Mouse (Mus musculus): ENCODE measurements around the gene 4931440F15Rik. TPM values are rescaled to one million over a fixed set of nuclear protein-coding genes. Genes with fewer than 3 reads are reported as not detected.

The 4931440F15Rik gene
- total and polyA plus RNA-seq, 2 experiments from 2014 or later, result 0.56 to 1.2 TPM

GRCm38 (mm10) chr11:29808981-29809589 is 16.4 kb downstream of the 4931440F15Rik start:
- Histone ChIP-seq H3K9me3 (ENCODE audit: low read length) (no peaks in the 10 kb centered on the region), H3K27ac (ENCODE audit: low read depth, low read length) (no peak overlapping the region), H3K4me2 (ENCODE audit: low read depth, low read length, poor library complexity, severe bottlenecking) (no peak overlapping the region), H3K4me1 (ENCODE audit: insufficient read depth, low read length) (no peaks in the 10 kb centered on the region), H3K4me3 (ENCODE audit: low read depth, low read length) (no peak overlapping the region), H3K9ac (replicated peaks; ENCODE audit: low read length, poor library complexity, severe bottlenecking) (no peak overlapping the region), H3K36me3 (ENCODE audit: insufficient read depth, low read length) (no peaks in the 10 kb centered on the region), H3K27me3 (ENCODE audit: insufficient read depth, low read length) (no peaks in the 10 kb centered on the region)
- WGBS, result 86% methylated on average over 7 of the region's 7 CpGs
- ATAC-seq (ENCODE audit: low FRiP score) (no peak), DNase-seq (ENCODE audit: low spot score) (no peak)
- no peak for TF ChIP-seq CTCF (IDR thresholded peaks at IDR 0.05)

DNA sequence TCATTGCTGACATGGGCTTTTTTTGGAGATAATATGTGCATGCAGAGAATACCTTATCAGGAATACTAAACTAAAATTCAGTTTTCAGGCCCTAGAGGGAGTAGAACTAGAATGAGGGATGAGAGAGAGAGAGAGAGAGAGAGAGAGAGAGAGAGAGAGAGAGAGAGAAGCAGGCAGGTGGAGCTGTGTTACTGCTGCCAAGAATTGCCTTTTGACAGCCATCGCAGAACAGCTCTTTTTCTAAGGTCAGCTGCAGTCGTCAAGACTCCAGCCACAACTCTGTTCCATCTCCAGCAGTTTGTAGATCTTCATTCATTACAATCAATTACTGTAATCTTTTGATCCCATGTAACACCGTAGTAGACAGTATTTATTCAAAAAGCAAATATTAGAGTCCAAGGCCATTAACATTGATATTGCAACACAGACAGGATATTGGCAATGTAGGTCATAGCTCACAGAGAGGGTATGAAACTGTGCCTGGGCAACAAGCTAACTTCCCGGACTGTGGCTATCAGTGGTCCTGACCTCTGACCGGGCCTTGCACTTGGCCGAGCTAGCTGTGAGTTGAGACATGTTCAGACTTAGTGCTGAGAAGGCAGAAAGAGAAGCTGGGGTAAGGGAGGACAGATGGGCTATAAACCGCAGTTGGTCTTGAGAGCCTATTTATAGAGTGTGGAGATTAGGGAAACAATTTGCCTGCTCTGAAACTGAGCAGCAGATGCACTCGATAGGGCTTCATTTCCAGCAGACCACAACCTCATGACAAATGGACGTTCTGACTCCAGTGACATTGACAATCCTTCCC is 17.1 kb downstream of the 4931440F15Rik start:
- Histone ChIP-seq H3K4me1 (ENCODE audit: insufficient read depth, low read length) (no peaks in the 10 kb centered on the region), H3K27me3 (ENCODE audit: insufficient read depth, low read length) (no peaks in the 10 kb centered on the region), H3K4me3 (ENCODE audit: low read depth, low read length) (no peak overlapping the region), H3K9ac (replicated peaks; ENCODE audit: low read length, poor library complexity, severe bottlenecking) (no peak overlapping the region), H3K9me3 (ENCODE audit: low read length) (no peaks in the 10 kb centered on the region), H3K27ac (ENCODE audit: low read depth, low read length) (no peak overlapping the region), H3K36me3 (ENCODE audit: insufficient read depth, low read length) (peaks cover 3% of the 10 kb centered on the region; the same call in 1 of the 2 replicates), H3K4me2 (ENCODE audit: low read depth, low read length, poor library complexity, severe bottlenecking) (no peak overlapping the region)
- WGBS, result 75% methylated on average over 9 of the region's 9 CpGs
- ATAC-seq (ENCODE audit: low FRiP score) (peak; percentile 35; the same call in 1 of the 2 replicates), DNase-seq (ENCODE audit: low spot score) (peak; percentile 25)
- TF ChIP-seq CTCF (IDR thresholded peaks at IDR 0.05), result peak; percentile 21; the same call in 1 of the 2 replicates

DNA sequence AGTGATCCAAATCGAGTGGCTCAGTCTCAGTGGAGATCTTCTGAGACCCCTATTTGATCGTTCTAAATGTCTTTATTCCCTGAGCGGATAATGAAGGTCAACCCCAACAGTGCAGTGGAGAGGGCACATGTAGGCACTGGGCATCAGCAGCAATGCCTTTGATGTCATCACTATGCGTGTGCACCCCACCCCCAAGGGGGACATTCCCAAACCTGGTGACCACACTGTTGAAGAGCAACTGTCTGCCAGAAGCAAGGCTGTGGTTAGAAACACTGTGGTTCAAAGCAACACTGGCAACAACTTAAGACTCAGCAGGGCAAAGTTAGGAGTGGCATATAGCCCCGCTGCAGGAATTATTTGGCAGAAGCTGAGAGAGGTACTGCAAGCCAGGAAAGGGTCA is 18.1 kb downstream of the 4931440F15Rik start:
- DNase-seq (ENCODE audit: low spot score), result no peak
- H3K36me3 ChIP-seq (ENCODE audit: insufficient read depth, low read length), result peaks cover 9% of the 10 kb centered on the region
- no peaks in the 10 kb centered on the region for H3K9me3 ChIP-seq (ENCODE audit: low read length)
- no peak for TF ChIP-seq CTCF (IDR thresholded peaks at IDR 0.05)
- no peak overlapping the region for H3K4me3 ChIP-seq (ENCODE audit: low read depth, low read length)
- no peak overlapping the region for H3K27ac ChIP-seq (ENCODE audit: low read depth, low read length)
- no peaks in the 10 kb centered on the region for H3K4me1 ChIP-seq (ENCODE audit: insufficient read depth, low read length)
- ATAC-seq (ENCODE audit: low FRiP score), result no peak
- H3K4me2 ChIP-seq (ENCODE audit: low read depth, low read length, poor library complexity, severe bottlenecking), result no peak overlapping the region
- WGBS, result 80% methylated on average over 5 of the region's 5 CpGs
- H3K27me3 ChIP-seq (ENCODE audit: insufficient read depth, low read length), result no peaks in the 10 kb centered on the region
- no peak overlapping the region for H3K9ac ChIP-seq (replicated peaks; ENCODE audit: low read length, poor library complexity, severe bottlenecking)

GRCm38 (mm10) chr11:29801432-29802427 is 23.7 kb downstream of the 4931440F15Rik start:
- Histone ChIP-seq H3K4me1 (ENCODE audit: insufficient read depth, low read length) (no peaks in the 10 kb centered on the region), H3K27me3 (ENCODE audit: insufficient read depth, low read length) (no peaks in the 10 kb centered on the region), H3K4me3 (ENCODE audit: low read depth, low read length) (no peak overlapping the region), H3K9me3 (ENCODE audit: low read length) (no peaks in the 10 kb centered on the region), H3K36me3 (ENCODE audit: insufficient read depth, low read length) (peaks cover 9% of the 10 kb centered on the region), H3K4me2 (ENCODE audit: low read depth, low read length, poor library complexity, severe bottlenecking) (no peak overlapping the region), H3K9ac (replicated peaks; ENCODE audit: low read length, poor library complexity, severe bottlenecking) (no peak overlapping the region), H3K27ac (ENCODE audit: low read depth, low read length) (no peak overlapping the region)
- ATAC-seq (ENCODE audit: low FRiP score) (no peak), DNase-seq (ENCODE audit: low spot score) (no peak)
- 96% methylated on average over 2 of the region's 2 CpGs for WGBS
- TF ChIP-seq CTCF (IDR thresholded peaks at IDR 0.05), result no peak

- Histone ChIP-seq H3K4me2 (ENCODE audit: low read depth, low read length, poor library complexity, severe bottlenecking) (no peak overlapping the region), H3K27me3 (ENCODE audit: insufficient read depth, low read length) (no peaks in the 10 kb centered on the region), H3K36me3 (ENCODE audit: insufficient read depth, low read length) (peaks cover 13% of the 10 kb centered on the region), H3K9ac (replicated peaks; ENCODE audit: low read length, poor library complexity, severe bottlenecking) (no peak overlapping the region), H3K4me3 (ENCODE audit: low read depth, low read length) (no peak overlapping the region), H3K9me3 (ENCODE audit: low read length) (no peaks in the 10 kb centered on the region), H3K27ac (ENCODE audit: low read depth, low read length) (no peak overlapping the region), H3K4me1 (ENCODE audit: insufficient read depth, low read length) (no peaks in the 10 kb centered on the region)
- DNase-seq (ENCODE audit: low spot score), result no peak
- 58% methylated on average over 1 of the region's 1 CpGs for WGBS
- TF ChIP-seq CTCF (IDR thresholded peaks at IDR 0.05), result no peak
- no peak for ATAC-seq (ENCODE audit: low FRiP score)
Measured at GRCm38 (mm10) chr11:29799839-29800238, 25.6 kb downstream of the 4931440F15Rik start.
